Mouse (Mus musculus): ENCODE results near the gene Syne1.

GRCm38 (mm10) chr10:5167481-5167880 lies 383.8 kb downstream of the Syne1 start:
- TF ChIP-seq POLR2A (IDR thresholded peaks at IDR 0.05; ENCODE audit: insufficient read depth, low read depth, low read length): no peak
- no peak for TF ChIP-seq CTCF (IDR thresholded peaks at IDR 0.05; ENCODE audit: insufficient read depth, low read depth, low read length)
